Mouse (Mus musculus): Measurements from ENCODE around the gene Cpa3.

Gene Cpa3

GRCm38 (mm10) chr3:20242050-20242449 is at the start of gene Cpa3:
TSS of gene Cpa3 (minus strand) at chr3:20242181.
- DNase-seq: no peak

GRCm38 (mm10) chr3:20291370-20291769 is 49.4 kb upstream of the Cpa3 start:
- DNase-seq: no peak

GRCm38 (mm10) chr3:20288761-20289160 is 46.8 kb upstream of the Cpa3 start:
- DNase-seq: no peak

- no peak for DNase-seq
Observed at GRCm38 (mm10) chr3:20281796-20282195, 39.8 kb upstream of the Cpa3 start.

- no peak for DNase-seq
Observed at GRCm38 (mm10) chr3:20275633-20276032, 33.7 kb upstream of the Cpa3 start, which contains the start of gene Cpb1. TSS of gene Cpb1 (minus strand) at chr3:20275733.

- peak; percentile 3 for DNase-seq
Observed at GRCm38 (mm10) chr3:20254566-20255479, 12.8 kb upstream of the Cpa3 start.

GRCm38 (mm10) chr3:20243913-20244312 is 1.9 kb upstream of the Cpa3 start:
- no peak for DNase-seq

GRCm38 (mm10) chr3:20239741-20240140 is 2.2 kb downstream of the Cpa3 start:
- DNase-seq: no peak

GRCm38 (mm10) chr3:20236965-20237364 is 5.0 kb downstream of the Cpa3 start:
- DNase-seq: no peak

- DNase-seq: no peak
Observed at GRCm38 (mm10) chr3:20229027-20229426, 13.0 kb downstream of the Cpa3 start.

- no peak for DNase-seq
Observed at GRCm38 (mm10) chr3:20225429-20225828, 16.6 kb downstream of the Cpa3 start.

GRCm38 (mm10) chr3:20222926-20223698 is 18.9 kb downstream of the Cpa3 start:
- DNase-seq: no peak

GRCm38 (mm10) chr3:20222136-20222535 is 19.8 kb downstream of the Cpa3 start:
- DNase-seq: no peak

- peak; percentile 56 for DNase-seq
Observed at GRCm38 (mm10) chr3:20198869-20199268, 43.1 kb downstream of the Cpa3 start.

GRCm38 (mm10) chr3:20197878-20198277 is 44.1 kb downstream of the Cpa3 start:
- DNase-seq: no peak

- DNase-seq: no peak
Observed at GRCm38 (mm10) chr3:20188976-20189675, 52.9 kb downstream of the Cpa3 start.

GRCm38 (mm10) chr3:20172394-20172793 is 69.6 kb downstream of the Cpa3 start:
- no peak for DNase-seq

- no peak for DNase-seq
Observed at GRCm38 (mm10) chr3:20167487-20167886, 74.5 kb downstream of the Cpa3 start.

All from kidney, postnatal 14 days (tissue).